Mouse (Mus musculus): ENCODE measurements at regions not wholly inside any gene's neighbourhood (a gene's known extent, or its start where the extent isn't known, plus 50 kb on each side); places are given as distances from the start of the nearest gene placed in this dataset.
A peak's percentile ranks its signal among the peaks of the same experiment; 100 is the strongest.

GRCm38 (mm10) chr17:68916531-68916930 is 90.1 kb downstream of the Tmem200c start:
- no peak for DNase-seq

- DNase-seq, result no peak
These were observed 91.8 kb downstream of the Tmem200c start for GRCm38 (mm10) chr17:68918228-68918627.

- peak; percentile 28 to 43 for DNase-seq
These were observed 96.8 kb downstream of the Tmem200c start for GRCm38 (mm10) chr17:68923271-68923670.

GRCm38 (mm10) chr17:68927418-68927817 is 101.0 kb downstream of the Tmem200c start:
- no peak for DNase-seq

- no peak for DNase-seq
These were observed 102.3 kb downstream of the Tmem200c start for GRCm38 (mm10) chr17:68928691-68929090.

- no peak for DNase-seq
These were observed 106.8 kb downstream of the Tmem200c start for GRCm38 (mm10) chr17:68933265-68933664.

GRCm38 (mm10) chr17:68934066-68934465 is 107.6 kb downstream of the Tmem200c start:
- DNase-seq, result no peak

- no peak for DNase-seq
These were observed 109.6 kb downstream of the Tmem200c start for GRCm38 (mm10) chr17:68936016-68936415.

- DNase-seq, result no peak
These were observed 119.2 kb upstream of the Epb41l3 start for GRCm38 (mm10) chr17:68956275-68956674.

GRCm38 (mm10) chr17:68961160-68961559 is 114.3 kb upstream of the Epb41l3 start:
- no peak for DNase-seq

GRCm38 (mm10) chr17:68975606-68976005 is 99.9 kb upstream of the Epb41l3 start:
- DNase-seq, result no peak

- no peak for DNase-seq
These were observed 97.3 kb upstream of the Epb41l3 start for GRCm38 (mm10) chr17:68978151-68978550.

- DNase-seq, result no peak
These were observed 94.4 kb upstream of the Epb41l3 start for GRCm38 (mm10) chr17:68981120-68981519.

- no peak for DNase-seq
These were observed 93.4 kb upstream of the Epb41l3 start for GRCm38 (mm10) chr17:68982094-68982493.

GRCm38 (mm10) chr17:68999913-69000312 is 75.6 kb upstream of the Epb41l3 start:
- no peak for DNase-seq

- no peak for DNase-seq
These were observed 71.4 kb upstream of the Epb41l3 start for GRCm38 (mm10) chr17:69004051-69004450.

GRCm38 (mm10) chr17:69006272-69006671 is 69.2 kb upstream of the Epb41l3 start:
- DNase-seq, result no peak
